Mouse (Mus musculus): ENCODE results near the gene Itgal. TPM values are rescaled to one million over a fixed set of nuclear protein-coding genes. Genes with fewer than 3 reads are reported as not detected.
A peak's percentile ranks its signal among the peaks of the same experiment; 100 is the strongest.
"Not testable (repeated sequence)": the region's sequence is repeated elsewhere in the genome, so short reads cannot be mapped to it uniquely, and the experiment has no call there.

Itgal gene
- total RNA-seq, 2 experiments from 2014 or later = 0.42 to 0.86 TPM

DNA sequence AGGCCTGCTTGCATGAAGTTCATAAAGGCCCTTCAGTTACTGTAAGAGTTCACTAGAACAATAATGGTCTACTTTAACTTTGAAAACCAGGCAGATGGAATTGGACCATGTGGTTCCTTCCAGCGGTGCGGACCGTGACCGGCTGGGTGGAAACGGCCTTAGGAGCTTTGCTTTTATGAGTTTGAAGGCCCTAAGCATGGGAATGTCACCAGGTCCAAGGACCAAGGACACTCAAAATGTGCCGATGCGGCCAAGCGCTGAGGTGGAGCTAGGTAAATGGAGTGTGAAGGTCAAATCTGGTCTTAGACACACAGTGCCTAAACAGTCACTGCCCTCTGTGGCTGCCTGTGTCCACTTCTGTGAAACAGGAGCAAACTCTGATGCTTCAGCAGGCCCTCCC lies 45.3 kb downstream of the Itgal start:
- no peak for DNase-seq (ENCODE audit: low spot score in 2 of 2)

DNA sequence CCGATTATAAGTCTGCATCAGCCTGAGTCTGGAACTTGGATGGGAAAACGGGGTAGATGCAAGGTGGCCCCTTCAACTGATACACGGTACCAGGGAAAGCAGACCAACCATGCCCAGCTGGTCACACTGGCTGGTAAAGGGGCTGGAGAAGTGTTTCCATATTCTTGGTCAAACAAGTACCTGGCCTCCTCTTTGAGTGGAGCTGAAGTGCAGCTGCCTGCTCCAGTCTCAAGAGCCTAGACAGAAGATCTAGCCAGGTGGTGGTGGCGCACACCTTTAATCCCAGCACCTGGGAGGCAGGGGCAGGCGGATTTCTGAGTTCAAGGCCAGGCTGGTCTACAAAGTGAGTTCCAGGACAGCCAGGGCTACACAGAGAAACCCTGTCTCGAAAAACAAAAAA lies 45.8 kb downstream of the Itgal start:
- DNase-seq (ENCODE audit: low spot score in 2 of 2) = not testable (repeated sequence)

DNA sequence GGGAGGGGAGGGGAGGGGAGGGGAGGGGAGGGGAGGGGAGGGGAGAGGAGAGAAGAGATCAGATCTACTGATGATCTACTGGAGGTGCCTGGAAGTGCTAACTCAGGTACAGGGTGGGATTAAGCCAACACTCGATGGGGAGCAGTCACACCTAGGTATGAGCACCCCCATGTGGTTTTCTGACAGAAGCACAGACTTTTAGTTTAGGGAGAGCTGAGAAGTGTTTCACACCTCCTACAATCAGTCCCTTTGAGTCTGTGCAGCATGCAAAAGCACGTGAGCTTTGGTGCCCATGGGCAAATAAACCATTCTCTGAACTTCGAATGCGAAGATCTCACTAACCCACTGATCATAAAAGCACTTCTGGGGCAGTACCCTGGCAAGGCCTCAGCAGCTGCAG lies 46.3 kb downstream of the Itgal start:
- DNase-seq (ENCODE audit: low spot score in 2 of 2) = no peak

DNA sequence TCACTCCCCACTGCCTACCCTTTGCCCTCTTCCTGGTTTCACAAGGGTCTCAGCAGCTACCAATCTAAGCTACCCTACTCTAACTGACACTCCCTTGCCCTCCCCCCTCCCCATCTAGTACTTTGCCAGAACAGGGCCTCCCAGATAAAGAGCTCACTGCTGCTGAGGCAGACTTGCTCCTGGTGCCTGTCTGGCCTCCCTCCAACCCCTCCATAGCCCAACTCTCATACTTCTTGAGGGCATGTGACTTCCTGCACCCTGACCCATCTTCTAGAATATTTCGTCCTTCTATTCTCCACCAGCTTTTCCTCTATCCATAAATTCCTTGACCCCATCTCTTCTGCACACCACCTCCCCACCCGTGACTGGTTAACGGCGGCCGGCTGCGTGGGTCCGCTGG lies 46.8 kb downstream of the Itgal start:
- no peak for DNase-seq (ENCODE audit: low spot score in 2 of 2)

DNA sequence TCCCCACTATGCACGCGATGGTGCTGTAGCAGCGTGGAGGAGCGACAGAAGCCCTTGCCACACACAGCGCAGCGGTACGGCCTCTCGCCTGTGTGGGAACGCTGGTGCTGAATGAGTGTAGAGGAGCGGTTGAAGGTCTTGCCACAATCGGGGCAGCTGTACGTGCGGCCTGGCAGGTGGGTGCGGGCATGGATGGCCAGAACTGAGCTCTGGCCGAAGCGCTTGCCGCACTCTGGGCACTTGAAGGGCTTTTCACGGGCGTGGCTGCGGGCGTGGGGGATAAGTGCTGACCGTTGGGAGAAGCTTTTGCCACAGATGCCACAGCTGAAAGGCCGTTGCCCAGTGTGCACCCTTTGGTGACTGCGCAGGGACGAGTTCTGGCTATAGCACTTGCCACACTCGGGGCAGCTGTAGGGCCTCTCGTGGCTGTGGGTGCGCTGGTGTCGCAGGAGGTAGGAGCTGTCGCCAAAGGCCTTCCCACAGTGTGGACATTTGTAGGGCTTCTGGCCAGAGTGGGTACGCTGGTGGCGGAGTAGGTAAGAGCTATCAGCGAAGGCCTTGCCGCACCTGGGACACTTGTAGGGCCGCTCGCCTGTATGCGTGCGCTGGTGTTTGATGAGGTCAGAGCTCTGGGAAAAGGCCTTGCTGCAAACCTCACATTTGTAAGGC lies 47.4 kb downstream of the Itgal start:
- no peak for DNase-seq (ENCODE audit: low spot score in 2 of 2)

DNA sequence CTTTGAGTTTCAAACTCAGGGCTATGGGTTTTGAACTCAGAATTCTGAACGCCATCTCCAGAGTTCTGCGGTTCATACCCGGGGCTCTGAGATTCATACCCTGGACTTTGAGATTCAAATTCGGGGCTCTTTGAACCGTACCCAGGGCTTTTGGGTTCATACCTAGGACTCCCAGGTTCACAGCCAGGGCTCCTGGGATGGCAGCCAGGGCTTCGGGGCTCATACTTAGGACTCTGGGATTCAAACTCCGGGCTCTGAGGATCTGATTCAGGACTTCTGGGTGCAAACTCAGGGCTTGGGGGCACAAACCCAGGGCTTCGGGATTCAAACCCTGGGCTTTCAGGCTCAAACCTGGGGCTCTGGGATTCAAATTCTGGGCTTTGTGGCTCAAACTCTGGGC lies 48.3 kb downstream of the Itgal start:
- no peak for DNase-seq (ENCODE audit: low spot score in 2 of 2)

DNA sequence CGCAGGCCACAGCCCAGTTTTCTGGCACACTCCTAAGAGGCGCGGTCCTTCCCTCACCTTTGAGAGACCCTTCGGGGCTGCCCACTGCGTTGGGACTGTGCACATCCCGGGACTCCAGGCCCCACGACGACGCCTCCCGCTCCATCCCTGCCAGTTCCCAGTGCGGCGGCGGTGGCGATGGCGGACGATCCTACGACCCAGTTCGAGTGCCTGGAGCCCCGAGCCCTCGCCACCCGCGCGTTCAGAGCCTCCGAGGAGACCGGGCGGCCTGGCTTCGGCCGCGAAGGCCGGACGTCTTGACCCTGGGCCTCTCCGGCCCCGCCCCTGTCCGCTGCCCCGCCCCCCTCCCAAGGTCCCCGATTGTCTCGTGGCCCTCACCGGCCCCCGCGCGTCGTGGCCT lies 49.0 kb downstream of the Itgal start:
- peak; percentile 23 to 39 for DNase-seq (ENCODE audit: low spot score in 2 of 2)

DNA sequence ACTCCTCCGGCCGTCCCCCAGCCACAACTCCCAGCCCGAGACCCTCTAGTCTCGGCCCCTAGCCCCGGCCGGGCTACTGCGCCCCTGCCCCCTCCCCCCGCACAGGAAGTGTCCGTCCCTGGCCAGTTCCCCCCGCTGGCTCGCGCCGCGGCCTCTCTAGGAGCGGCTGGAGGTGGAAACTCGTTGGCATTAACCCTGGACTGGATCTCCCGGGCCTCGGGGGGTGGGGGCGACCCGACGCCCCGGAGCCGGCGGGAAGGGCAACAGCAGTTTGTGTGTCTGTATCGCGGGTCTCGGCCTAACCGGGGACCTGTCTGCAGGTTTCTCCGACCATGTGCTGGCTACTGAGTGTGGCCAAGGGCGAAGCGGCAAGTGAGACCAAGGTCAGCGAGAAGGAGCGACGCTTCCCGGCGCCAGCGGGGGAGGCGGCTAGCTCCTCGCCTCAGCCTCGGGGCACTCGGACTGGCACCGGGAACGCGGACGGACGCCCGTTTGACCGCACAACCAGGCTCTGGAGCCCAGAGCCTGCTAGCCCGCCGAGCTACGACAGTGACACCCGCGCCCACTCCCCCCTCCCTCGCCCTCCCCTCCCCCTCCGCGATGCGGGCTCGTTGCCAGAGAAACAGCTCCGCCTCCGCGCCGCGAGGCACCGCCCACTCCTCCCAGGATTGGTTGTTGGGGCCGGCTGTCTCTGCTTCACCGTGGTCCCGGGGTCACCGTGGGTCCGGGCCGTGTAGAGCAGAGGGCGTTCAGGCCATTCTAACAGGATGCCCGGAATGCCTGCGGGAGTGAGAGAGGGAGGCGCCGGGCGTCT lies 49.7 kb downstream of the Itgal start, which contains the start of gene Zfp768:
Gene Zfp768, minus strand, starts transcription at position 78 of the 814 bp plus-strand sequence.
- DNase-seq (ENCODE audit: low spot score in 2 of 2) = peak; percentile 82 to 86

DNA sequence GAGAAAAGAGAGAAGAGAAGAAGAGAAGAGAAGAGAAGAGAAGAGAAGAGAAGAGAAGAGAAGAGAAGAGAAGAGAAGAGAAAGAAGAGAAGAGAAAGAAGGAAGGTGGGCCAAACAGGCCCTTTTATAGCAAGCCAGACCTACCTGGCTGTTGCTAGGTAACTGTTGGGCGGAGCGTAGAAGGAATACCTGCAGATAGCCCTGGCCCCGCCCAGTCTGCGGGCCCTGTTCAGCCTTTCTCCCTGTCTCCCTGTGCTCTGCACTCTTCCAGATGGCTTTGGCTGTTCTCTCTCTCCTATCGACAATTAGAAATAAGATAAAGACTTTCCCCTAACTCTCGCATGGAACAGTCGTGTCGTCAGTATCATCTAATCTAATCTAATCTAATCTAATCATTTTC lies 50.6 kb downstream of the Itgal start:
- no peak for DNase-seq (ENCODE audit: low spot score in 2 of 2)

DNA sequence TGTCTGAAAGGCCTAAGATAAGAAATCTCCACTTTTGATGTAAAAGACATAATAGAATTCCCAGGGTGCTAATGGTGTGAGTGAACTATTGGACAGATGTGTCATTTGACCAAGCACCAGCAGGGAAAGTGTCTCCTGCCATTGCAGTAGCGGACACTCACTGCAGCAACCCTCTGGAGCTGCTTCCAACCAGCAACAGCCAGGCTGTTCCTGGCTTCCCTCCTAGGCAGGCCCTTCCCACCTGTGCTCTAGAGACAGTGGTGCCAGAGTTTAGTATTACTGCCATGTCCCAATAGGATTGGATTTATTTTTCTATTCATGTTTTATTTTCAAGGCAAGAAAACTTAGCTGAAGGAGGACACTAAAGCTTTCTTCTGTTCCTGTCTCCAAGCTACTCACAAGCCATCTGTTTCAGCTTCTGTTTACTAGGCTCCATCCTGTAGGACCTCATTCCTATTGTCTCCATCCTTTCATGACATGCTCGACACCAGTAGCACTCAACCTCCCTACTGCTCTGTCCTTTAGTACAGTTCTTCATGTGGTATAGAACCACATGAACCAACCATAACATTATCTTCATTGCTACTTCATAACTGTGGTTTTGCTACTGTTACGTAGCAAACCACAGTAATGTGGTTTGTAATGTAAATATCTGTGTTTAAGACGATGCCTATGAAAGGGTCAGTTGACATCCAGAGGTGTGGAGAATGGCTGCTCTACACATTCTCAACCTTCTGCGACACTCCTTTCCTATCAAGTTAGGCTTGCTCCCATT lies 55.4 kb downstream of the Itgal start:
- DNase-seq (ENCODE audit: low spot score in 2 of 2) = no peak

DNA sequence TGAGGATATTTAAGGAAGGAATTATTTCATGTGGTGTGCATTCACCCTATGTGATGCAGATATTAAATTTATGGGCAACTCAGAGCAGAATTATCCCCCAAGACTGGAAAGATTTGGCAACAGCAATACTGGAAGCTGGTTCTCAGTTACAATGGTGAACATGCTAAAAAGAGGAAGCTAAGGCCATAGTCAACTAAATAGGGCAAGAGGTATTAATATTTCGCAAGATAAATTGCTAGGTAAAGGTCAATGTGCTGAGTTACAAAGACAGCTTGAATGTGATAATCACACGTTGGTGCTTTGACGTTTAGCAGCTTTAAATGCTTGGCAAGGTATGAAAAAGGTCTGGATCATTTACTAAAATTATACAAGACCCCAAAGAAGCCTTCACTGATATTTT lies 59.7 kb downstream of the Itgal start:
- DNase-seq (ENCODE audit: low spot score in 2 of 2) = no peak

DNA sequence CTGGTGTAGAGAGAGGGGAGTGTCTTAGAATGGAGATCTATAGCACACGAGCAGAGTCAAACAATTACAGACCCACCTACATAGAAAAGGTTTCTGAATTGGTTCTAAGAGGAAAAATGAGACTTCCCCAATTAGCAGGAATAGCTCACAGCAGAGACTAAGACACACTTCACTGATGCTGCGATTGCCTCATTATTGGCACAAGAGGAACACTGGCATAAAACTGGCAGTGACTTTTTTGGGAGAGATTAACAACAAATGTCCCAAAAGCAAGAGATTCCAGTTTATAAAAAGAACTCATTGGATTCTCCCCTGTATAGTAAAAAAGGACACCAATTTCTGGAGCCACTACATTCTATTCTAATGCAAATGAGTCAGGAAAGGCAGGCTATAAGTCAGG lies 61.8 kb downstream of the Itgal start:
- DNase-seq (ENCODE audit: low spot score in 2 of 2) = no peak

DNA sequence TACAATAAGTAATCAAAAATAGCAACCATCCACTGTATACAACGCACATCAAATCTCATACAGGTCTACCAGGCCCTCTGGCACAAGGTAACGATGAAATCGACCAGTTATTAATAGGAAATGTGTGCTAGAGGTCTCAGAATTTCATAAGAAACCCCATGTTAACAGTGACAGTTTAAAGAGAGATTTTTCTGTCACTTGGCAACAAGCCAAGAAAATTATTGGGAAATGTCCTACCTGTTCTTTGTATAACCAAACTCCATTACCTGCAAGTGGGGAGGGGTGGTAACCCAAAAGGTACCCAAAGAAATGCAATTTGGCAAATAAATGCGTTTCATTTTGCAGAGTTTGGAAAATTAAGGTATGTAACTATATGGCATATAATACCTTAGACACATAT lies 62.4 kb downstream of the Itgal start:
- no peak for DNase-seq (ENCODE audit: low spot score in 2 of 2)

DNA sequence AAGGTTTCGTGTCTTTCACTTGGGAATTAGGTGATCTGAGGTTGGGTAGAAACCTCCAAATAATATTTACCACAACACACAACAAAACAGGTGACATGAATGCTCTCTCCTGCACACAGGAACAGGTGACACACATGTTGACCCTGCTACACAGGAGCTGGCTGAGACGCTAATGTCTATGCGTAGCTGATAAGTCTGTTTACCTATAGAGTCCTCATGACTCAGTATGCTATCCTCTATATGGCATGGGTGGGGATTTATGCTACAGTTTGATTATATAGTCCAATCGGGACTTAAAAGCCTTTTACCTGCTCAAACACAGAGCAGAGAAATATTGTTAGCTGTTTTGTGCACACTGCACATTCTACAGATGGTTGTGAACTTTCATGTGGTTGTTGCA lies 64.2 kb downstream of the Itgal start:
- DNase-seq (ENCODE audit: low spot score in 2 of 2) = no peak

DNA sequence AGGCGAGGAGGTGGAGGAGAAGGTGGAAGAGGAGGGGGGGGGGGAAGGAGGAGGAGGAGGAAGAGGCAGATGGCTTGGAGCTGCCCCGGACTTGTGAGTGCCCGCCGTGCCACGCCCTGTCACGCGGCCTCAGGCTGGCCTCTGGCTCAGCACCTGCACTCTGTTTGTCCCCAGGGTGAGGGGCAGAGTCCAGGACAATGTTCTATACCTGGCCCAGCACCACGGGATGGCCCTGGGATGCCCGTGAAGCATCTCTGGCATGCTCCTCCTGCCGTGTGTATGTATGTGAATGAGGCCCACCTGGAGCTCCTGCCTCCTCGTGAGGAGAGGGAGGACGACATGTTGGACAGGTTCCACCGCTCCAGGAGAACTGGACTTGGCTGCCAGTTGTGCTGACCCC lies 65.4 kb downstream of the Itgal start:
- DNase-seq (ENCODE audit: low spot score in 2 of 2) = no peak

DNA sequence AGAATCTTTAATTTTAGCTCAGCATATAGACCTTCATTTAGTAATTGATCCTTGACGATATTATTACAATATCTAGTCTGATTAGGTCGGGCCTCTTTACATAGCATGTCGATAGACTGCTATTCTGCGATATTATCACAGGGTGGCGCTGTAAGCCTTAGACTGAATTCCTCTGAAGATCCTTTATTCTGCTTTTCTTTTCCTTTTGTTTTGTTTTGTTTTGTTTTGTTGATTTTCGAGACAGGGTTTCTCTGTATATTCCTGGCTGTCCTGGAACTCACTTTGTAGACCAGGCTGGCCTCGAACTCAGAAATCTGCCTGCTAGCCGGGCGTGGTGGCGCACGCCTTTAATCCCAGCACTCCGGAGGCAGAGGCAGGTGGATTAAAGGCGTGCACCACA lies 66.4 kb downstream of the Itgal start:
- not testable (repeated sequence) for DNase-seq (ENCODE audit: low spot score in 2 of 2)

DNA sequence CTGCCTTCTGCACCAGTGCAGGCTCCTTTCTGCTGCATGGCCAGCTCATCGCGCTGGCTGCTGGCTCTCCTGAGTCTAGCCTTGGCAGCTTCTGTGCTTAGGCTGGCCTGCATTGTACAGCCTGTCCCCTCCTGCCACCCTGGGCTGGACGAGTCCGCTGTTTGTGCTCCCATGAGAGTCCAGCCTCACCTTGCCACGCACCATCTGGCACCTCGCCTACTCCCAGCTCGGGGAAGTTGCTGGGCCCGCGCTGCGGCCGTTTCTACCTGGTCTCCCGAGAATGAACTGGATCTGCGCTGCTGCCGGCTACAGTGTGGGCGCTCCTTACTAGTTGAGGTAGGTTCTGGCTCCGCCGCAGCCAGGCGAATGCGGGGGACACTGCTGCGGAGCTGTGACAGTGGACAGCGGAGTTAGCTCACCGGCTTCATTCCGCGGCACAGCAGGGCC lies 67.4 kb downstream of the Itgal start:
- peak; percentile 34 to 59 for DNase-seq (ENCODE audit: low spot score in 2 of 2)

DNA sequence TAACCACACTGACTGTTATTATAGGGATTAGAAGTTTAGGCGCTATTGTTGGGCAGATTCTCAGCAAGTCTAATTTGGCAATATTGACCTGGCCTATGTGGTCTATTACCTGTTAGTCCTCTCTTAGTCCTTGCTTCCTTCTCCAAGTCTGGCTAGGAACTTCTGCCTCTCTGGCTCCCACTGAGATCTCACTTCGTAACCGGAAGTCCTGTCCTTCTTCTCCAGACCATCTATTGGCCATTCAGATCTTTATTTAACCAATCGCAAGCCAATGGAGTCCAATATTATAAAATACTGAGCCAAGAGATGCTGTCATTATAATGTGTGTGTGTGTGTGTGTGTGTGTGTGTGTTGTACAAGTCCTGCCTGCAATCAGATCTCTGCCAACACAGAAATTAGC lies 68.1 kb downstream of the Itgal start:
- DNase-seq (ENCODE audit: low spot score in 2 of 2) = no peak

DNA sequence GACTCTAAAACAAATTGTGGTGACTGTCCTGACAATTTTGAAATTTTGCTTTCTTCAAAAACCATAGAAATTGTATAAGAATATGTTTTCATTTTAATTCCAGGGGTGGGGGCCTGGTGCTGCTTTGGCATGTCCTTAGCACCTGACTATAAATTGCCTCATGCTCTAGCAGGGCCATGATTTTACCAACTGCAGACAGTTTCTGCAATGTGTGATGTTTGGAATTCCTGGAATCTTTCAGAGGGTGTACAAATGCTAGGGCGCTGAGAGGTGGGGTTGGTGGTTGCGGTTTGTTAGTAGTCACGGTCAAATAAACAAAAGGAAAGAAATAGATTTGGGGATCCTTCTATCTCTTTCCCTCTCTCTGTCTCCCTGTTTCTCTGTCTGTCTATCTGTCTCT lies 70.2 kb downstream of the Itgal start:
- no peak for DNase-seq (ENCODE audit: low spot score in 2 of 2)

DNA sequence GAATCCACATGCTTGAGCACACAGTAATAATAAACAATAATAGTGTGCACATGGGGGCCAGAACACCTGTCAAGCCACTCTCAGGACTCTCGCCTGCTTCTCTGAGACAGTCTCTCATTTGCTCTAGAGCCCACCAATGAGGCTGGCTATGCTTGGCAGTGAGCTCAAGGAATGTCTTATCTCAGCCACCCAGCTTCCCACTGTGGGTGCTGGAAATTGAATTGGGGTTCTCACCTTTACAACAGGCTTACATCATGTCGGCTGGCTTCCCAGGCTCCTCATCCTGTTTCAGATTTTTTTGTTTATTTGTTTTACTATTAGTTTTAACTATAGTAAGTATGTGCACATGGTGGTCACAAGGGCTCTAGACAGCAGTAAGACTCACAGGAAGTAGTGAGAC lies 75.2 kb downstream of the Itgal start:
- no peak for DNase-seq (ENCODE audit: low spot score in 2 of 2)

DNA sequence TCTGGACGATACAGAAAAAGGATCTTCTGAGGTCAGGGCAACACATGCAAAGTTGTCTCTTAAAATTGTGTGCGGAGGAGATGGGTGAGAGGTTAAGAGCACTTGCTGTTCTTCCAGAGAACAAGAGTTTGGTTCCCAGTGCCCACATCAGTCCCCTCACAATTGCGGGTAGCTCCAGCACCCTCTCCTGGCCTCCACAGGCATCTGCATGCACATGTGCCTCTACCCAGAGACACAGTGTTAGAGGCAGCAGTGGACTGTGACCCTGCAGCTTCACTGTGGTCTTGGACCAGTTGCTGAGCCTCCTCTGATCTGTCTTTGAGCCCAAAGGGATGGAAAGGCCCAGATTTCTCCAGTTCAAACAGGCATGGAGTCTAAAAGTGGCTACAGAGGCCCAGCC lies 75.8 kb downstream of the Itgal start:
- DNase-seq (ENCODE audit: low spot score in 2 of 2) = not testable (repeated sequence)

Measured in left cerebral cortex, adult 18-20 months (tissue).